Mouse (Mus musculus): ENCODE results near the gene Tor3a. TPM values are rescaled to one million over a fixed set of nuclear protein-coding genes. Genes with fewer than 3 reads are reported as not detected.

Gene Tor3a
- polyA plus RNA-seq, 1 experiment from 2014 or later, result 4.6 TPM

DNA sequence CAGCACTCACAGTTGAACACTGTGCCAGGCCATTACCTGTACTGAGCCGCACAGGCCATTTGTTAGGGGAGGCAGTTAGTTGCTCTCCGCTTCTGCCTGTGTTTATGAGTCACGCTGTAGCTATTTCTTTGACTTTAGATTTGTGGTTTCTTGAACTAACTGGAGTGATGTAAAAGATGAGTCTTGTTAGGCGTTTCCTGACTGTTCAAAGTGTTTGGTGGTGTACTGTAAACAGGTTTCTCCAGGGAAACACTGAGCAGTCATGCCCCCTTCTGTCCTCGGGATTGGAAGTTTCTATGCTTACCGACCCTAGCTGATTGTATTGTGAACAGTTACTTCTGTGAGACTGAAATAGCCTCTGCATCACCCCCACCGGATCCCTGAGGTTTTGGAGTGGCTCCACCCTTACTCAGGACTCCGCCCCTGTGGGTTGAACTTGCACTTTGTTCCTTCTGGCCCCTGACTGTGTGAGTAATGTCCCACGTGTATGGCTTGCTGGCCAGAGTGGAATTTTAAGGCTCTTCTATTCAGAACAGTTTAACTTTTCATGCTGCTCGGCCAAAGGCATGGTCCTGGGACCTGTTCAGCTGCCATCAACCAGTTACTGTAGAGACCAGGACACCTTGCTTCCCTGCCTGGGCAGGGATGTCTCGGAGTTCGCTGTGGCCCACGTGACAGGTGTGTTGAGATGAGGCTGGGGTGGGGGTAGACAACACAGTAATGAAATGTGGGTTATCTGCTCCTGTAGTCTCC is 58.6 kb downstream of the Tor3a start:
- Histone ChIP-seq H3K4me3 (replicated peaks; ENCODE audit: low read depth, low read length) (no peak overlapping the region), H3K27me3 (ENCODE audit: control insufficient read depth, insufficient read depth, low read length) (no peaks in the 10 kb centered on the region), H3K4me2 (ENCODE audit: low read length) (no peak overlapping the region), H3K4me1 (ENCODE audit: control insufficient read depth, insufficient read depth, low read length) (peaks cover 18% of the 10 kb centered on the region), H3K27ac (replicated peaks; ENCODE audit: low read depth, low read length) (no peak overlapping the region), H3K9ac (replicated peaks; ENCODE audit: low read length) (no peak overlapping the region), H3K36me3 (ENCODE audit: control insufficient read depth, insufficient read depth, low read length) (no peaks in the 10 kb centered on the region), H3K9me3 (ENCODE audit: control insufficient read depth, low read length) (no peaks in the 10 kb centered on the region)
- no peak for ATAC-seq (ENCODE audit: low FRiP score, low TSS enrichment)
- 26% methylated on average over 13 of the region's 13 CpGs for WGBS
- peak; percentile 20 for DNase-seq

DNA sequence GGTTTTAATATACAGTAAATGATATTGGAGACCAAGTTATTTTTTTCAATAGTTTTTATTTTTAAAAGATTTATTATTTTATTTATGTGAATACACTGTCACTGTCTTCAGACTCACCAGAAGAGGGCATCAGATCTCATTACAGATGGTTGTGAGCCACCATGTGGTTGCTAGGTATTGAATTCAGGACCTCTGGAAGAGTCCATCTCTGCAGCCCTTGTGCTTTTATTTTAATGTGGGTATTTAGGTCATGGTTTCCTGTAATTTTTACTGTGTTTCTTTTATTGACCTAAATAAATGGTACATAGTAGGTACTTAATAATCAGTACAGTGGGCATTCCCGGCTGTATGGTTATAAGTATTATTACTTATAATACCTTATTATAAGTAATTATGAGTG is 59.4 kb downstream of the Tor3a start:
- H3K27ac ChIP-seq (replicated peaks; ENCODE audit: low read depth, low read length), result no peak overlapping the region
- H3K27me3 ChIP-seq (ENCODE audit: control insufficient read depth, insufficient read depth, low read length), result no peaks in the 10 kb centered on the region
- peaks cover 18% of the 10 kb centered on the region for H3K4me1 ChIP-seq (ENCODE audit: control insufficient read depth, insufficient read depth, low read length)
- H3K4me3 ChIP-seq (replicated peaks; ENCODE audit: low read depth, low read length), result no peak overlapping the region
- 80% methylated on average over 1 of the region's 1 CpGs for WGBS
- H3K4me2 ChIP-seq (ENCODE audit: low read length), result no peak overlapping the region
- no peaks in the 10 kb centered on the region for H3K36me3 ChIP-seq (ENCODE audit: control insufficient read depth, insufficient read depth, low read length)
- no peaks in the 10 kb centered on the region for H3K9me3 ChIP-seq (ENCODE audit: control insufficient read depth, low read length)
- no peak overlapping the region for H3K9ac ChIP-seq (replicated peaks; ENCODE audit: low read length)
- ATAC-seq (ENCODE audit: low FRiP score, low TSS enrichment) (no peak), DNase-seq (no peak)

DNA sequence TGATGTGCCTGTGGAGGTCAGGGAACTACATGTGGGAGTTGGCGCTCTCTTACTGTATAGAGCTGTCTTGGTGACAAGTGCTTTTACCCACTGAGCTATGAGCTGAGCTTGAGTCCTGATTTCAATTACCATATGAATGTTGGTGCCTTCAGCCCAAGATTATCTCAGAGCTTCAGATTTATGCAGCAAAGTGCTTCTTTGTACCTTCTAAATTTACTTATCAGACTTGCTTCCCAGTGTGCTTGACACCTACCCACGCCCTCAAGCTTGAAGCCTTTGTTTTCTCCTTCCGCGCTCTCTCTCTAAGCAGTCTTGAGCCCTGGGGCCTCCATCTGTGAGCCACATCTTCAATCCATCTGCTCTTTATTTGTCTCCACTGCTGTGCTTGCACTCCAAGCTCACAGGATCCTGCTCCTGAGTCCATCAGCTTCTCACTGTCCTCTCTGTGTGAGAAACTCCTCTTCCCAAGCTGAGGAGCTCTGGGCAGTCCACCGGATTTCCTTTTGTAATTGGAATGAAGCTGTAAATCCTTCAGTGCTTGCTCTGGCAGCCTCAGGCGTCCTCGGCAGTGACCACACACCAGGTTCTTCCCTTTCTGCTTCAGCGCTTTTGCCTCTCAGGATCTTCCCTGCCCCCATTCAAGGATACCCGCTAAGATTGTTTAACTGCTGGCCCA is 60.2 kb downstream of the Tor3a start:
- Histone ChIP-seq H3K4me3 (replicated peaks; ENCODE audit: low read depth, low read length) (no peak overlapping the region; the same call in 1 of the 2 replicates), H3K4me2 (ENCODE audit: low read length) (peak overlapping the region; percentile 25)
- peak; percentile 68 for DNase-seq

DNA sequence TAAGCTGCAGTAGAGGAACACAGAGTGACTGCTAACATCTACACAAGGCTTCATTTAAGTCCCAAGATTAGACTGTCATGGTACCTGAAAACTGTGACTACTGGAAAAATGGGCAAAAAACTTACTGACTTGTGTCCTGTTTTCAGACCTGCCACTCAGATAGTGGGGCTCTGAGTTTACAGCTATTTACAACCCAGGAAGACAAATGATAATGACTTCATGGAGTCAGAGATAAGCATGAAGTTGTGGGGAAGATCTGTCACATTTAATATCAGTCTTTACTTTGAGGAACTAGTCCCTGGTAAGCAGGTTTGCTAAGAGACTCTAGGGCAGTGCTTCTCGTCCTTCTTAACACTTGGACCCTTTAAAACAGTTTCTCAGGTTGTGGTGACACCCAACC is 63.9 kb downstream of the Tor3a start:
- no peaks in the 10 kb centered on the region for H3K36me3 ChIP-seq (ENCODE audit: control insufficient read depth, insufficient read depth, low read length)
- no peak overlapping the region for H3K4me2 ChIP-seq (ENCODE audit: low read length)
- 98% methylated on average over 1 of the region's 1 CpGs for WGBS
- DNase-seq (no peak), ATAC-seq (ENCODE audit: low FRiP score, low TSS enrichment) (no peak)
- H3K4me3 ChIP-seq (replicated peaks; ENCODE audit: low read depth, low read length), result no peak overlapping the region
- H3K27ac ChIP-seq (replicated peaks; ENCODE audit: low read depth, low read length), result no peak overlapping the region
- no peak overlapping the region for H3K9ac ChIP-seq (replicated peaks; ENCODE audit: low read length)
- H3K9me3 ChIP-seq (ENCODE audit: control insufficient read depth, low read length), result no peaks in the 10 kb centered on the region
- H3K27me3 ChIP-seq (ENCODE audit: control insufficient read depth, insufficient read depth, low read length), result no peaks in the 10 kb centered on the region
- H3K4me1 ChIP-seq (ENCODE audit: control insufficient read depth, insufficient read depth, low read length), result peaks cover 12% of the 10 kb centered on the region

More for the DNA sequence above, 60.2 kb downstream of the Tor3a start:
- H3K9me3 ChIP-seq (ENCODE audit: control insufficient read depth, low read length), result no peaks in the 10 kb centered on the region
- WGBS, result 3% methylated on average over 9 of the region's 9 CpGs
- peak overlapping the region; percentile 78 for H3K27ac ChIP-seq (replicated peaks; ENCODE audit: low read depth, low read length)
- ATAC-seq (ENCODE audit: low FRiP score, low TSS enrichment), result peak; percentile 82; the same call in 1 of the 2 replicates
- H3K27me3 ChIP-seq (ENCODE audit: control insufficient read depth, insufficient read depth, low read length), result no peaks in the 10 kb centered on the region
- H3K9ac ChIP-seq (replicated peaks; ENCODE audit: low read length), result no peak overlapping the region
- peaks cover 21% of the 10 kb centered on the region for H3K4me1 ChIP-seq (ENCODE audit: control insufficient read depth, insufficient read depth, low read length)
- no peaks in the 10 kb centered on the region for H3K36me3 ChIP-seq (ENCODE audit: control insufficient read depth, insufficient read depth, low read length)

DNA sequence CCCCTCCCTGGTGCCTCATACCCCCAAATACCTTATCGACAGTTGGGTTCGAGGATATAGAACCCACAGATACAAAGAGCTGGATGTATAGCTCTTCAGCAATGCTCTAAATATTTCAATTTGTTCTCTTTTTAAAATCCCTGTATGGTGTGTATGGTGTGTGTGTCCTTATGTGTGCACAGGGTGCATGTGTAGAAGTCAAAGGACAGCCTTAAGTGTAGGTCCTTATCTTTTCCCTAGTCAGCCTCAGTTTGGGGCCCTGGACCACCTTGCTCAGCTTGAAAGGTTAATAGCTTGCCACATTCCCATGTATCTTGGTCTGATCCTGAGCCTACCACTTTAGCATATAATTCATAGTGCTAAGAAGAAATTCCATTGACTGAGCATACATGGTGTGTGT is 65.7 kb downstream of the Tor3a start:
- Histone ChIP-seq H3K9me3 (ENCODE audit: control insufficient read depth, low read length) (no peaks in the 10 kb centered on the region), H3K36me3 (ENCODE audit: control insufficient read depth, insufficient read depth, low read length) (no peaks in the 10 kb centered on the region), H3K9ac (replicated peaks; ENCODE audit: low read length) (no peak overlapping the region), H3K27me3 (ENCODE audit: control insufficient read depth, insufficient read depth, low read length) (no peaks in the 10 kb centered on the region), H3K4me3 (replicated peaks; ENCODE audit: low read depth, low read length) (no peak overlapping the region), H3K4me2 (ENCODE audit: low read length) (no peak overlapping the region), H3K27ac (replicated peaks; ENCODE audit: low read depth, low read length) (no peak overlapping the region), H3K4me1 (ENCODE audit: control insufficient read depth, insufficient read depth, low read length) (peaks cover 3% of the 10 kb centered on the region; the same call in 1 of the 2 replicates)
- DNase-seq (no peak), ATAC-seq (ENCODE audit: low FRiP score, low TSS enrichment) (no peak)
- 46% methylated on average over 2 of the region's 2 CpGs for WGBS

DNA sequence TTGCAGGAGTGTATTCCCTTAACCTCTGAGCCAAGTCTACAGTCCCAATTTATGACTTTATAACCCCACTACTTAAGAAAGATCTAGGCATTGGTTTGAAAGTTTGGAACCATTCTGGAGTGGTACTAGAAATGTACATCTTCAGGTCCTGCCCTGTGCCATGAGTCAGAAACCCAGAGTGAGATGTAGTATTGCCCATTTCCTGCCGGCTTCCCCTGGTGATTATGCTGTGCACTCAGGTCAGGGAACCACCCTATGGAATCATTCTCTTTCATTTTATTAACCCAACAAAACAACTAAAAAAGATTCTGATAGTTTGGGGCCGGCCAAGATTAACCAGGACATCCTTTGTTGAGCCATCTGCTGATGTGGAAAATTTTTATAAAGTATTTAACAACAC is 68.2 kb downstream of the Tor3a start:
- Histone ChIP-seq H3K4me3 (replicated peaks; ENCODE audit: low read depth, low read length) (no peak overlapping the region), H3K27me3 (ENCODE audit: control insufficient read depth, insufficient read depth, low read length) (no peaks in the 10 kb centered on the region), H3K4me2 (ENCODE audit: low read length) (no peak overlapping the region), H3K27ac (replicated peaks; ENCODE audit: low read depth, low read length) (no peak overlapping the region), H3K9me3 (ENCODE audit: control insufficient read depth, low read length) (no peaks in the 10 kb centered on the region), H3K4me1 (ENCODE audit: control insufficient read depth, insufficient read depth, low read length) (0 out of 2 replicates have a peak, but pooled peaks cover 3% of the 10 kb centered on the region), H3K36me3 (ENCODE audit: control insufficient read depth, insufficient read depth, low read length) (no peaks in the 10 kb centered on the region), H3K9ac (replicated peaks; ENCODE audit: low read length) (no peak overlapping the region)
- no peak for ATAC-seq (ENCODE audit: low FRiP score, low TSS enrichment)
- 89% methylated on average over 2 of the region's 2 CpGs for WGBS
- no peak for DNase-seq

DNA sequence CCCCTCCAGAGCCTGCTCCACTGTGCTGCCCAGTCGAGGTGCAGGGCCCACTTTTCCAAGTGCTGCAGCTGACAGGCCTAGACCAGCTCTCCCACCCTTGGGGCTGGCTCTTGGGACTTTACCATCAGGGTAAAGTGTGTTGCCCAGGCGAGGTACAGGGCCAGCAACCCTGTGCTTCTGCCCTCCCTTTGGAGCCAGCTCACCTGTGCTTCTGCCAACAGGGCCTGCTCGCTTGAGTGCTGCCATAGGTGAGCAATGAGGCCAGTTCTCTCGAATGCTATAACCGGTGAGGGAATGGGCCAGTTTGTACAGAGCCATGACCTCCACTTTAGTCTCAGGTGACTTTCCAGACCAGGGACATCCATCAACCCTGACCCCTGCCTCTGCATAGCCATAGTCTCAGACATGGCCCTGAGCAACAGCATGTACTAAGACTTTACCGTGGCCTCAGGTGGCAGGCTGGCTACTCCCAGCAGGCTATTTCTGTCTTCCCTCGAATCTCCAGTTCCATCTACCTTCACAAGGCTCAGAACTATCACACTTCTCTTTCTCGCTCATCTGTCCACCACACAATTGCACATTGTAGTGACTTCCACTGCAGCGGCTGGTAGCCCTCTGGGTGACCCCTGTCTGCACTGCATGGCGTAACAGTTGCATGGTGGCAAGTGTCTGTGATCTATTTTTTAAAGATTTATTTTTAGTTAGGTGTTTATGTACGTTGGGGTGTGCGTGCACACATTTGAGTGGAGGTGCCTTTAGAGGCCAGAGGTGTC is 68.9 kb downstream of the Tor3a start:
- 0 out of 2 replicates have a peak, but pooled peaks cover 3% of the 10 kb centered on the region for H3K4me1 ChIP-seq (ENCODE audit: control insufficient read depth, insufficient read depth, low read length)
- no peak overlapping the region for H3K9ac ChIP-seq (replicated peaks; ENCODE audit: low read length)
- no peaks in the 10 kb centered on the region for H3K9me3 ChIP-seq (ENCODE audit: control insufficient read depth, low read length)
- no peaks in the 10 kb centered on the region for H3K36me3 ChIP-seq (ENCODE audit: control insufficient read depth, insufficient read depth, low read length)
- WGBS, result 89% methylated on average over 12 of the region's 12 CpGs
- H3K4me2 ChIP-seq (ENCODE audit: low read length), result no peak overlapping the region
- H3K4me3 ChIP-seq (replicated peaks; ENCODE audit: low read depth, low read length), result no peak overlapping the region
- H3K27ac ChIP-seq (replicated peaks; ENCODE audit: low read depth, low read length), result no peak overlapping the region
- ATAC-seq (ENCODE audit: low FRiP score, low TSS enrichment) (no peak), DNase-seq (no peak)
- H3K27me3 ChIP-seq (ENCODE audit: control insufficient read depth, insufficient read depth, low read length), result no peaks in the 10 kb centered on the region

All from midbrain, embryonic 14.5 days (tissue).